Mouse (Mus musculus) brain, adult 2 months (tissue): Measurements from ENCODE around the gene Iqcf3.

ENCODE experiments used
- DNase-seq: peaks from one replicate; pipeline ENCODE4 v3.0.0; 2011; ENCODE audit warnings: low read depth, low spot score

Iqcf3 gene

DNA sequence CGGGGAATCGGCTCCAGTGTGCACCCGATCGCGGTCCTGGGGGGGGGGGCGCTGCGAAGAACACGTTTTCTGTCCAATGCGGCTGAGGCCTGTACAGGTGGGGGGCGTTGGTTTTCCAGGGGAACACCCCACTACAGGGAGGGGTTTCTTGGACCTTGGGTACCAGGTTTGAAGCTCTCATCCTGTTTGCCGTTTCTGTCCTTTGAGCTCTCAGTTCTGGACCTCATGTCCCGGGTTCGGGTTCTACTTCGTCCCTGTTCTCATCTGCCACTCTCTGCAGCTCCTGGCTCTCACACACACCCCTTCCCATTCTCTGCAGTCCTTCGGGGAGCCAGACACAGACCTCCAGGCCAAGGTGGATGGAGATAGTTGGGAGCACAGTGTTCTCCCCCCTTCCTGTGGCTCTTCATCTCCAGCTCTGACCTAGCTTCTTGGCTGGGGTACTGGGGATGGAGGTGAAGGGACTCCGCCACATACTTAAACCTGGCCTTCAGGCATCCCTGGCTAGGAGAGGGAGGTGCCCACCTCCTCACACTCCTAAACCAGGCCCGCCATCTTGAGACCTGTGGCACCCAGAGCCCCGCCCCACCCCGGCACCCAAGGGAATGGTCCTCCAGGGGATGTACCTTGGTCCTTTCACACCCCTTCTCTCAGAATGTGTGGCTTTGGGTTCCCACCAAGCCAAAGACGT lies 107.2 kb downstream of the Iqcf3 start:
- peak; percentile 66 for DNase-seq

- peak; percentile 85 for DNase-seq
Observed at GRCm38 (mm10) chr9:106453271-106454070, 108.0 kb downstream of the Iqcf3 start, which contains the start of gene Pcbp4. Gene Pcbp4, plus strand, starts transcription at chr9:106453291.
